Mouse (Mus musculus): Measurements from ENCODE around the gene Stac3.

DNA sequence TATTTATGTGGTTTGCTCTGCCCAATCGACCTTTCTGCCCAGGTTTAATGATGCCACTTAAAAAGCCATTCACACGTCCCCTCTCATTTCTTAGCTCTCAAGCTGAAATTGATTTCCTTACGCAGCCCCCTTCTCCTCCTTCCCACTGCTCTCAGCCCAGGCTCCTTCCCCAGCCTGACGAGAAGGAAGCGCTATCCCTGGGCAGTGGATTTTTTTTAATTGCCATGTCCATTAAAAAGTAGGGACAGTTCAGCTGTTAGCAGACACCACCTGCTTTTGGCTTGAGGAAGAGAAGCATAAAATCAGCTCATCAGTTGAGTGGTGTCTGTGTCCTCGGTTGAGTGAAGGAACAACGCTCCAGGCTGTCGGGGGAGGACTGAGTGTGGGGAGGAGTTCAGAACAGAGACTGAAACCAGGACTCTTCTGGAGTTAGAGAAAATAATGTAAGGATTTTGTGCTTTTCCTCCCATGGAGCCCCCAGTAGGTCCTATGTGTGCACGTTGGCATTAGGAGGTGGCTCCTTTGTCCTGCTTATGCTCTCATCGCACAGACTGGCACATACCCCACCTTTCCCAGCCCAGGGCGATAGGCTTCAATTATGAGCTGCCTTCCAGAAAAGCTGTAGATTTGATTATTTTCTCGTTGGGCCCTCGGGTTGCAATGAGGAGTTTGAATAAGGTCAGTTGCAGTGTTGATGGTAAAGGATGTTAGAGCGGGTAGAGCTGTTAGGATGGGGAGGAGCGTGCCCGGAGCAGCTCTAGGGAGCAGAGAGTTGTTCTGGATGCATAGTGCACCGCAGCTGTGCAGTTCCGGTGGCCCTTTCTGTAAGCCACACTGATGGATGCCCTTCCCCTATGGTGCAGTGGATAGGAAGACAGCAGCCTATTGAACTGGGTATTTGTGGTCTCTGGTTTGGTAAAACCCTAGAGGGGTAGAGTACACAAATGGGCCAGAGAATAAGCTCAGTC is 11.0 kb upstream of the Stac3 start:
- TF ChIP-seq POLR2A (IDR thresholded peaks at IDR 0.05; ENCODE audit: low read depth, low read length) = no peak
- TF ChIP-seq CTCF (IDR thresholded peaks at IDR 0.05; ENCODE audit: extremely low read depth, insufficient read length, insufficient replicate concordance, low read depth, low read length) = no peak

All from small intestine, adult 2 months (tissue).